Comparison of ENCODE assay signal across 8 mouse cellular contexts in genomic region chr15:82166240-82167100, GRCm38 (mm10). TPM values are rescaled to one million over a fixed set of nuclear protein-coding genes. Genes with fewer than 3 reads are reported as not detected.
A peak's percentile ranks its signal among the peaks of the same experiment; 100 is the strongest.
DNase-seq lines count a peak whose midpoint lies in the region; ATAC-seq lines count a peak whose summit lies in the region.

No protein-coding gene starts in this region.

- 0 out of 2 replicates have a peak overlapping the region, but pooled peaks have one; percentile 13 for H3K4me2 ChIP-seq in neural tube, embryonic 13.5 days

- H3K4me3 ChIP-seq in erythroblast, embryonic 14.5 days (replicated peaks), result peak overlapping the region; percentile 47
- no peak overlapping the region for H3K4me3 ChIP-seq in neural tube, embryonic 13.5 days

- ATAC-seq in neural tube, embryonic 13.5 days (ENCODE audit: low read depth), result no peak

- H3K4me1 ChIP-seq in erythroblast, embryonic 14.5 days (ENCODE audit: control insufficient read depth), result peaks cover 72% of the 10 kb centered on the region
- H3K4me1 ChIP-seq in neural tube, embryonic 13.5 days (replicated peaks), result peaks cover 89% of the 10 kb centered on the region

- peaks cover 50% of the 10 kb centered on the region for H3K36me3 ChIP-seq in erythroblast, embryonic 14.5 days (ENCODE audit: control insufficient read depth)
- peaks cover 14% of the 10 kb centered on the region for H3K36me3 ChIP-seq in neural tube, embryonic 13.5 days

- peak overlapping the region; percentile 10 for H3K9ac ChIP-seq in neural tube, embryonic 13.5 days

- WGBS in neural tube, embryonic 13.5 days, result 43% methylated on average over 22 of the region's 22 CpGs

- H3K27me3 ChIP-seq in erythroblast, embryonic 14.5 days (ENCODE audit: control insufficient read depth), result no peaks in the 10 kb centered on the region
- no peaks in the 10 kb centered on the region for H3K27me3 ChIP-seq in neural tube, embryonic 13.5 days

- H3K27ac ChIP-seq in neural tube, embryonic 13.5 days (replicated peaks), result peak overlapping the region; percentile 52

- DNase-seq in spleen, adult 12 weeks (ENCODE audit: low spot score), result peak; percentile 51
- DNase-seq in spleen, postnatal 4 days (ENCODE audit: low spot score in 2 of 2), result no peak
- DNase-seq in kidney, postnatal 25 days, result peak; percentile 51 to 65
- DNase-seq in layer of hippocampus, adult 18-20 months (ENCODE audit: low spot score in 2 of 2), result no peak
- no peak for DNase-seq in cerebellum, postnatal 10 days
- DNase-seq in urinary bladder, adult 18-20 months (ENCODE audit: low spot score in 2 of 2), result no peak

- no peaks in the 10 kb centered on the region for H3K9me3 ChIP-seq in erythroblast, embryonic 14.5 days (ENCODE audit: control insufficient read depth, low read length)
- no peaks in the 10 kb centered on the region for H3K9me3 ChIP-seq in neural tube, embryonic 13.5 days

RNA-seq across cellular contexts. Expression of gene Srebf2, which starts 19.5 kb away (rescaled TPM):
- polyA plus RNA-seq in erythroblast, embryonic 14.5 days (2012), result 14.2 and 17.0 TPM in 2 replicates
- polyA plus RNA-seq in neural tube, embryonic 13.5 days (2015; fragmentation: Nextera tagmentation; extraction: Ambion mirVana), result 184 and 189 TPM in 2 replicates
- total RNA-seq in layer of hippocampus, adult 18-20 months (2021), result 100 to 1,000 TPM; 175 to 189 TPM

RNA-seq across cellular contexts. Expression of gene Ccdc134, which starts 38.7 kb away (rescaled TPM):
- 0.70 and 0.73 TPM in 2 replicates for polyA plus RNA-seq in erythroblast, embryonic 14.5 days (2012)
- polyA plus RNA-seq in neural tube, embryonic 13.5 days (2015; fragmentation: Nextera tagmentation; extraction: Ambion mirVana), result 13.0 and 14.7 TPM in 2 replicates
- 10 to 100 TPM; 12.4 to 12.9 TPM for total RNA-seq in layer of hippocampus, adult 18-20 months (2021)

RNA-seq across cellular contexts. Expression of gene Shisa8, which starts 46.1 kb away (rescaled TPM):
- polyA plus RNA-seq in erythroblast, embryonic 14.5 days (2012), result 0.03 TPM in 2 replicates
- 0.72 and 0.82 TPM in 2 replicates for polyA plus RNA-seq in neural tube, embryonic 13.5 days (2015; fragmentation: Nextera tagmentation; extraction: Ambion mirVana)
- total RNA-seq in layer of hippocampus, adult 18-20 months (2021), result 1 to 10 TPM; 1.4 to 1.9 TPM

RNA-seq across cellular contexts. Expression of gene Tnfrsf13c, which starts 57.7 kb away (rescaled TPM):
- 0.36 TPM in 1 of 2 replicates, not detected in the other for polyA plus RNA-seq in erythroblast, embryonic 14.5 days (2012)
- 0.13 and 0.66 TPM in 2 replicates for polyA plus RNA-seq in neural tube, embryonic 13.5 days (2015; fragmentation: Nextera tagmentation; extraction: Ambion mirVana)
- under 1 TPM; 0.47 to 0.76 TPM for total RNA-seq in layer of hippocampus, adult 18-20 months (2021)

Comparison
In these comparisons a context has a peak if more than half of its experiments do, and no peak if none do; other contexts are left out.
1. DNase-seq: peak in spleen, adult 12 weeks (single experiment) and kidney, postnatal 25 days (2 of 2); none in spleen, postnatal 4 days (0 of 2), layer of hippocampus, adult 18-20 months (0 of 2), cerebellum, postnatal 10 days (0 of 2) and urinary bladder, adult 18-20 months (0 of 2).
2. RNA of gene Srebf2, which starts 19.5 kb away (polyA plus RNA-seq): 184 to 189 TPM in neural tube, embryonic 13.5 days; 14.2 to 17.0 TPM in erythroblast, embryonic 14.5 days; every median in the first group is over 10 times any median in the second.